Mouse (Mus musculus): Measurements from ENCODE around the gene Prmt7.
A peak's percentile ranks its signal among the peaks of the same experiment; 100 is the strongest.
"Not testable (repeated sequence)": the region's sequence is repeated elsewhere in the genome, so short reads cannot be mapped to it uniquely, and the experiment has no call there.

Prmt7 gene

DNA sequence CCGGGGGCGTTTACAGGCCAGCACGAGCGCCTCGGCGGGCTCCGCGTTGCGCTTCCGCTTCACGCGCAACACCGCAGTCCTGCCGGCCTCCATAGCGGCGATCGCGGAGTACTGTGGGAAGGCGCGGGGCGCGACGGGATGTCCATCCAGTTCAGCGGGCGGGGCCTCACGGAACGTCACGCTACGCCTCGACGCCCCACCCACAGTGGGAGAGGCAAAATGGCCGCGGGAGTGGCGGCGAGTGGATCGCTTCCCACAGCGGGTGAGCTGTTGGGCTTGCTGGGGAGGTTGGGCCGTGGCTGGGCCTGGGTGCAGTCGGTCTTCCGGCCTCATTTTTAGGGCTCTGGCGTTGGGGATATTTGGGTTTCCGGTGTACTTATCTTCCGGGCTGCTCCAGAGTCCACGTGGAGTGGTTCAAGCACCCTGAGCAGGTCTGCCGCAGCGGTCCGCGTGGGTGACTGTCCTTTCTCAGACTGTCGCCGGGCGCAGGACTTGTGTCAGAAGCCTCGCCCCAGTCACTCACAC is at the start of gene Prmt7, which contains the start of gene Slc7a6os:
Gene Prmt7 (plus strand): TSS at position 116 of the 525 bp plus-strand sequence.
Gene Slc7a6os (minus strand): TSS at position 115 of the 525 bp plus-strand sequence.
- DNase-seq = peak; percentile 96 to 97

DNA sequence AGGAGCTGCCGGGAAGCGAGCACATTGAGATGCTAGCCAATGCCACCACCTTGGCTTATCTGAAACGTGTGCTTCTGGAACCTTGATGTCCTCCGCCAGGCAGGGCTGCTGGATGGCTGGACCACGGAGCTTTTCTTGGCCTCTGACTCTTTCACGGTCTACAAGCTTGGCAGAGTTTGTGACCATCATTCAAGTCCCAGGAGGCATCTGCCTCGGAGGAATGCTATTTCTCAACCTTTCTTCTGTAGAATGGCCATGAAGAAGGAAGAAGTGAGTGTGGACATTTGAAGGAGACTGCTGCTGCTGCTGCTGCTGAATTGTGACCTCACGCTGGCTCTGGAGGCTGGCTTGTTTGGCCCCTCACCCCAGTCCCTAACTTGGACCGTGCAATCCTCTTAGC is 47.5 kb upstream of the Prmt7 start:
- no peak for DNase-seq

DNA sequence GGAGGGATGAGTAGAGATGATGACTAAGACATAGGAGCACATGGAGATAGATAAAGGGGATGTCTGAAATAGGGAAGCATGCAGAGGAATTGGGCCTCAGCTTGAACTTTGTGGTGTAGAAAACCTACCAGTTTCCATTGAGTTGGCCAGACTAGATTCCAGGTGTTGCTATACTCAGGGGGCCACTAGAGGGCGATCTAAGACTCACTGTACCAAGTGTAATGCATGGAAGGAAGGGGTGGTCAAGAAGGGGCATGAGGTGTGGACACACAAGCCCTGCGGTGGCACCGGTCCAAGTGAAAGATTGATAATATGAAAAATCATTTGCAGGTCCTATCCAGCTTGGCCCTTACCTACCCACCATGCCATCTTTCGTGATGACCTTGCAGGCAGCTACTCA is 45.3 kb upstream of the Prmt7 start:
- peak; percentile 35 to 80 for DNase-seq

DNA sequence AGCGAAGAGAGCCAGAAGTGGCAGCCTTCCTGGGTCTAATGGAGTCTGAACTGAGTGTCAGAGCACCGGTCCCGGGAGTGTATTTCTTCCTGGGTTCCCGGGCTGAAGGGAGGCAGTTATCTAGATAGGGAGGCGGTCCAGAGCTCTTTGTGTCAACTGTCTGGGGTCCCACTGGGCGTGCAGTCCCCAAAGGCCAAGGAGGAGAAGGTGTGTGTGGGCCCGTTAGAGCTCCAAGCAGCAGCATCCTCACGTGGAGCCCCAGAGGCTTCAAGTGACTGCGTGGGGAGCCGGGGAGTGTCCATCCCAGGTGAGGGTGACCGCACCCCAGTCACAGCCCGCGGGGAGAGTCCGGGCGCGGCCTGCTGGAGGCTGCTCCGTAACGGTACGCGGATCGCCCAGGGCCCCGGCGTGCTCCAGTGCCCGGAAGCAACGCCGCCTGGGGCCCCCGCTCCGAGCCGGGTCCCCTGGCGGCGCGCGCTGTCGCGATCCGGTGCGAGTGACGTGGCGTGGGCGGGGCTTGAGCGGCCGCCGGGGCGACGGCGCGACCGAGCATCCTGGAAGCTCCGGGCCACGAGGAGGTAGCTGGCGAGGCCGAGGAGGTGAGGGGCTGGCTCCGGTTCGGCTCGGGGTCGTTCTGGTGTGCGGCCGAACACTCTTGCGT is 42.2 kb upstream of the Prmt7 start, which contains the start of gene Slc7a6:
Gene Slc7a6 (plus strand): TSS at position 502 of the 661 bp plus-strand sequence.
- DNase-seq = peak; percentile 89

DNA sequence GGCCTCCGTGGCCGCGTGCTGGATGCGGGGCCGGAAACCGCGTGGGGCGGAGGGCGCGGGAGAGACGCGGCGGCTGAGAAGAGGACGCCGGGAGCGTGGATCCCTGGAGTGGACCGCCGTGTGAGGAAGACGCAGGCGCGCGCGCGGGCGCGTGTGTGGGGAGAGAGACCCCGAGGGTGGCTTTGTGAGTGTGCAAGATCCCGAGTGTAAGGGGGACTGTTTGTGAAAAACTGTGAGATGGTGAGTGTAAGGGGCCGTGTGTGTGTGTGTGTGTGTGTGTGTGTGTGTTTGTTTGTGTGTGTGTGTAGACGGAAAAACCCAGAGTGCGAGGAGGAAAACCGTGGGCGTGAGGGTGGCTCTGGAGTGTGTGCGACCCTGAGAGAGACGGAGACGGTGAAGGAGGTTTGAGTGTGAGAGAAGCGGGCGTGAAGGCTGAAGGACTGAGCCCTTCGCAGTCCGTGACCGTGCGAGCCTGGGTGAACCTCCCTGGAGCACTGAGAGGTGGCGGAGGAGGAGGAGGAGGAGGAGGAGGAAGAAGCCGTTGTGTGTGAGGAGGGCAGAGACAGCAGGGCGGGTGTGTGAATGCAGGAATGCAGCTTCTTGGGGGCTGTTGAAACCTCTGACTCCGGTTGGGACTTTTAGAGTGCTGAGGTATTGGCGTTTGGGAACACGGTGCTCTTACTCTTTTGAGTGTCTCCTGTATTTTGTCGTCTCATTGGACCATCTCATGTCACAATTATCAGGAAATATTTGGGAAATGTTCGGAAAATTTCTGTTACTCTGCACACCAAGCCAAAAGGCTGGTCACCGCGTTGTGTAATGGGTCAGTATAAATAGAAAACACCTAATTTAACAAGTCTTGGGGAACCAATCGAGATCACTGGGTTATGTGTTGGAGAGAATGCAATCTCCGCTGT is 41.5 kb upstream of the Prmt7 start:
- DNase-seq = peak; percentile 39 to 45

DNA sequence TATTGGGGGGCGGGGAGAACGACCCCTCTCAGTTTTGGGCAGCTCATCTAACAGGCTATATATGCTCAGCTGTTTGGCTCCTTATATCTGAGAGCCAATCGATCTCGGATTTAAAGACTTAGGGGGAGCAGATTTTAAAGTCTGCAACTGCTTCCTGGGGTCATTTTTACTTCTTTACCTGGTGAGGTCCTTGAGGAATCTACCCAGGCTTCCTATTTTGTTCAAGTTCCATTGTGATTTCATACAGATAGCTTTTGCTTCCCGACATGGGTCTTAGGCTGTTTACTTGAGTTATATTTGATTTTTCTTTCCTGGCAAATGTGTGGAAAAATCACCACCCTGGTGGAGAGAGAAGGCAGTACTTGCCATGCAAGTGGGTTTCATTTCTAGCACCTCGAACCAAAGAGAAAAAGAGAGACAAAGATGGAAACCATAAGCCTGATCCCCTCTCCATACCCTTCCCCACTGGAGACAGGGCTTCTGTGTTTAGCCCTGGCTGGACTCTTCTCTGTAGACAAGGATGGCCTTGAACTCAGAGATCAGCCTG is 40.7 kb upstream of the Prmt7 start:
- peak in 1 of 2 experiments; percentile 2 for DNase-seq

DNA sequence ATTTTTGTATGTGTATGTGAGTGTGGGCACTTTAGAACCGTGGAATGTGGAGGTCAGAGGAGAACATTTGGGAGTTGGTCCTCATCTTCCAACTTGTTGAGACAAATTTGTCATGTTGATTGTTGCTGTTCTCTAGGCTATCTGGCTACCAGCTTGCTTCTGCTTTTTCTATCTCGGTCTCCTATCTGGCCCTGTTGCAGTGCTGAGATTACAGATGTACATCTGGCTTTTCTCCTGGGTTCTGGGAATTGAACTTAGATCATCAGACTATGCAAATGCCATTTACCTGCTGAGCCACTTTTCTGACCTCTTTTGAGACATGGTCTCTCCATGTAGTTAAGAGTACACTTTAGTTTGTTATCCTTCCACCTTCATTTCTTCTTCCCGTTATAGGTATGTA is 37.2 kb upstream of the Prmt7 start:
- DNase-seq = no peak

DNA sequence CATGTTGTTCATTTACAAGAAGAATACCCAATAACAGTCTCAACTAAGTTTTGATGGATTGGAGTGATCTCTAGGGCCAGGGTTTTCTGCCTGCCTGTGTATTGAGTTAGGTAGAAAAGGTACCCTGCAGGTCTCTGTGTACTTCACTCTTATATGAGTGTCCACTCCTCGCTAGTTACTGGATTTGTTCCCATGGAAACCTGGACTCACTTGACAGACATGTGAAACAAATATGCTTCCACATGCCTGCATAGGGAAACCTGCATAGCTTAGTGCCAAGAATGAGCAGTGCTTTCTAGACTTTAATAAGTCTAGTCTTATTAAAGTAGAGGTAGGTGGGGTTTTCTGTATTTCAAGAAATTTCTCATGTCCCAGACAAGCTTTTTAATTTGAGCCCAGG is 33.8 kb upstream of the Prmt7 start:
- DNase-seq = peak in 1 of 2 experiments; percentile 3

DNA sequence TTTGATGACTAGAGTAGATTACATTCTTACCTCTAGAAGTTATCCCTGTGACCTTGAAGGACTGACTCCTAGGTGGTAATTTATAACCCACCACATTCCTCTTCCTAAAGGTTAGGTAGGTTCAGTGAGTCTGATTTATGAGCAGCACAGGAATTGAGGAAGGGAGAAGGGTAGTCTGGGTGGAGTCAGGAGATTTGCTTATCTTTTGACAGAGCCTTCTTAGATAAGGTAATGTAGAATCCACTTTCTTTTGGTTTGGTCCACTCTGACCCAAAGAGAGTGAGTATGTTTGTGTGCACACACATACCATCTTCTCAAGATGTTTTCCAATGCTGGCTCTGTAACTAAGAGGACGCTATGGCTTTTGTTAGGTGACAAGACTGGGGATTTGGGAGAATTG is 33.1 kb upstream of the Prmt7 start:
- no peak for DNase-seq

DNA sequence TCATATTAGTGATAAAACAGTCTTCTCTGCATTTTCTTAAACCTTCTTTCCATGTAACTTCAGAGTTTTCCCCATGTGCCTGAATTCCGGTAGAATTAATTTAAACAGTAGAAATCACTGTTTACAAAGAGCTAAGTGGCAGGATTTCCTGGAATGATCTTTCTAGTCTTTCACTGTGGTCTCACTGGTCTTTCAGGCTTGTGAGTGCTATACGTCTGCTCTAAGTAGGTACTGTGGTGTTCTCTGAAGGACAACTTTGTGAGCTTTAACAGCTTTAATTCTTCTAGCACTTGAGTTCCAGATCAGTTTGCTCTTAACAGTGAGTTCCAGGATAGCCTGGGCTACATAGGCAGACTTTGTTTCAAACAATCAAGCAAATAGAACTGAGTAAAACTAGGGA is 32.3 kb upstream of the Prmt7 start:
- DNase-seq = no peak

DNA sequence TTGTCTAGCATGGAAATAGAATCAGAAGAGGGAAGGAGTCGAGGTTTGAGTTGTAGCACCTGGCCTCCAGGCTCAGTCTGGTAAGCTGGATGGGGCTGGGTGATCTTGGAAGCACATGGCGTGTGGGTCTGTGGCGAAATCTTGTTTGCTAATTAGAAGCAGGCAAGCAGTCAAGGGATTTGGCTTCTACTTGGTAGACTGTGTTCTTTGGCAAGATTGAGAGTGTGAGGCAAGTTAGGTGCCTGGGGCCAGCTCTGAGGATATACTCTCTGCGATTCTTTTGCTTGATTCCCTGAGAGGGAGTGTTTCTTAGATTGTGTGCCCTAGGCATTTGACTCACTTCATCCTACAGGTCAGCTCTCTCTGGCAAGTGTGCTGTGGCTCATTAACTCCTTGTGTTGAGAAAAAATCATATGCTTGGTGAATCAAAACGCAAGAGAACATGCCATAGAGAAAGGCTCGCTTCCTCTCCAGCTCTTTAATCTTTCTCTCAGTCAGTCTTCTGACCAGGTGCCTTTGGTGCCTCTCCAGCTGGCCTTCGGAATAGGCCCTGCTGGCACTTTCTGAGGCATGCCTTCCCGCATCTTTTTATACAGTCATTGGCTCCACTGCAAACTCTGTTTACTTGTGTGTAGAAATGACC is 25.0 kb upstream of the Prmt7 start:
- peak in 1 of 2 experiments; percentile 29 for DNase-seq

DNA sequence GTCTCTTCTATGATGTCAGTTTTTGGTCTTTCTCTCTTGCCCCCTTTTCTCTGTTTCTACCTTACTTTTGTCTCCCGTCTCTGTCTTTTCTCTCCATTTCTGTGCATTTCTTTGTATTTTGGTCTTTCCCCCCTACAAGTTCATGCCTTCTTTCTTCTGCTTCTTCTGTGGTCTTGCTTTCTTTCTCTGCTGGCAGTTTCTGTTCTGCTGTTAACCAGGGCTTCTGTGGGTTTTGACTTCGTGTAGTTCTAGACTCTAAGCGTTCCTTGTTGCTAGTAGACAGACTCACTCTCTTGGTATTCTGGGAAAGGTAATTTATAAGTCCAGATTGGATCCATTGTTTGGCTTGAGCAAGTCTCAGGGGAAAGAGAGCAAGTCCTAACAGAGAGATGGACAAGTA is 24.3 kb upstream of the Prmt7 start:
- no peak for DNase-seq

DNA sequence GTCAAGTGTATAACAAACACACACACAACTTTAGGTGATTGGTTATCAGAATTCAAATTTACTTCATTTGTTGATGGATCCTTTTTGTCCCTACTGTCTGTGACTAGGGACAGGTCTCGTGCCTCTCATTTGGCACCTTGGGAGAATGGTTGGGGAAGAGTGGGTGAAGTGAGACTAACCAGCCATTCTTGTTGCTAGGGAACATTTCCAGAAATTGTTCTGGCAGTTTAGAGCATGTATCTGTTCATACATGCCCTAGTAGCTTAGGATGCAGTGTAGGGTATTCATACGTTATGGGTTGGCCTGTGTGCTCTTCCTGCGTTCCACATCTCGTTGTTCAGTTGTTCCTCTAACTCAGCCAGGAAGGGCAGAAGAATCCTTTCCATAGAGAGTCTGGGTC is 21.6 kb upstream of the Prmt7 start:
- DNase-seq = no peak

DNA sequence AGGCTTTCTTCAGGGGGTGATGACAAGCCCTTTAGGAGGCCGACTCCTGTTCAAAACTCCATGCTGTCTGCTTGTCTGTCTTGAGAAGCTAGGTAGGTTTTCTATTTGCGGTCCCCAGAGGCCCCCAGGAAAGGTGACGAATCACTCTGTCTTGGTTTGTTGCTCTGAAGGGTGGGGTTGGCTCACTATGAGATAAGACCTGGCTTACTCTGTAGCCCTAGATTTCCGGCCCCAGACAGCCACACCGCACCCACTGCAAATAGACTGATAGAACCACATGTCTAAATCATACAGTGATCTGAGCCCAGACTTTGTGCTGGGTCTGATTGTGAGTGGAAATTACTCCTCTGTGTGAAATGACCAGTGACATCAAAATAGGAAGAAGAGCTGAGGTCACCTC is 19.1 kb upstream of the Prmt7 start:
- no peak for DNase-seq

DNA sequence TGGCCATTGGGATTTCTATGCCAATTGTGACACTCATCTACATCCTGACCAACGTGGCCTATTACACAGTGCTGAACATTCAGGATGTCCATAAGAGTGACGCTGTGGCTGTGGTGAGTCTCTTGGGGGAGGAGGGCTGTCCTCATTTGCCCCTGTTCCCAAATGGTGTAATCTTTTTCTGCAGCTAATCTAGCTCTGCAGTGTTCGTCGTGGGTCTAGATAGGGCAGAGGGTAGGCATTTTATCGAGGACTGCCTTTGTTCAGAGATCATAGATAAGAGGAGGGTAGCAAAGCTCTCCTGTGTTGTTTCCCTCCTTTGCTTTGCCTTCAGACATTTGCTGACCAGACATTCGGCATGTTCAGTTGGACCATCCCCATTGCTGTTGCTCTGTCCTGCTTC is 17.6 kb upstream of the Prmt7 start:
- DNase-seq = no peak

DNA sequence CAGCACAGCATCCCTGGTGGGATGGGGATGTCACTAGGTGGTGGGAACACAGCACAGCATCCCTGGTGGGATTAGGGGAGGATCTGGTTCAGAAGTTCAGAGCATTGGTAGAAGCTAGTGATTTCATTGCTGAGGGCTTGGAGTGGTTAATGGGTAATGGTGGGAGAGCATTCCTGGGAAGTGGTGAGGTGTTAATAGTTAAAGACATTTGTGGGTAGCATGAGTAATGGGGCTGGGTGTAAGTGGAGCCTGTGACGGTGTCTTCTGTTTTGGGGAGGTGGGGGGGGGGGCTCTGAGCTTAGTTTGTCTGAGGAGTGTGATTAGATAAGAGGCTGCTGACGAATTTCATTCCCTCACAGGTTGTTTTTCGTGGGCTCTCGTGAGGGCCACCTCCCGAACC is 16.7 kb upstream of the Prmt7 start:
- no peak for DNase-seq

DNA sequence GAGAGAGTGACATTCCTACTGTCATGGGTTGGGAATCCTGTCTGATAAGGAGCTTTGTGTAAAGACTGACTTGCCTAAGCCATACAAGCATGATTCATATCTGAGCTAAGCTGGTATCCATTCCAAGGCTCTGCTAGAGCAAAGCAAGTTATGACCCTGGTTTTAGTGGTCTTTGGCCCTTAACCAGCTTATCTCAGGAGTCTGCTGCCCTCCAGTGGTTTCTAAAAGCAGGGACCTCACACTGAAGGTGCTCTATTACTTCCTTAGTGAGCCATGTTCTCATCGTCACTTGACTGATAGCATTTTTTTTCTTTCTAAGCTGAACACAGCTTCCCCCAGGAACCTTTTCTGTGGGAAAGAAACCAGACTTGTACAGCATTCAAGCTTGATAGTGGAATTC is 12.0 kb upstream of the Prmt7 start:
- DNase-seq = peak in 1 of 2 experiments; percentile 66

DNA sequence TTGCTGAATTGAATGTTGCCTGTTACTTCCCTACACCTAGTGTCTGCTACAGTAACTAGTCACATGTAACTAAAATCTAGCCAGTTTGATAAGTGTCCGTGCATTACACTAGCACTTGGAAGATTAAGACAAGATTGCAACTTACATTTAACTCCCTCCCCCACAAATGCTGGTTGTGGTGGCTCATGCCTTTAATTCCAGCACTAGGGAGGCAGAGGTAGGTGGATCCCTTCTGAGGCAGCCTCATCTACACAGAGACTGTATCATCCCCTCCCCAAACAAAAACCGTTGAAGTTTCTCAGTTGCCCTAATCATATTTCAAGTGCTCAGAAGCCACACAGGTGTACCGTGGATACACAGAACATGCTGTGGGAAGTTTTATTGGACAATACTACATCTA is 11.1 kb upstream of the Prmt7 start:
- DNase-seq = not testable (repeated sequence)

DNA sequence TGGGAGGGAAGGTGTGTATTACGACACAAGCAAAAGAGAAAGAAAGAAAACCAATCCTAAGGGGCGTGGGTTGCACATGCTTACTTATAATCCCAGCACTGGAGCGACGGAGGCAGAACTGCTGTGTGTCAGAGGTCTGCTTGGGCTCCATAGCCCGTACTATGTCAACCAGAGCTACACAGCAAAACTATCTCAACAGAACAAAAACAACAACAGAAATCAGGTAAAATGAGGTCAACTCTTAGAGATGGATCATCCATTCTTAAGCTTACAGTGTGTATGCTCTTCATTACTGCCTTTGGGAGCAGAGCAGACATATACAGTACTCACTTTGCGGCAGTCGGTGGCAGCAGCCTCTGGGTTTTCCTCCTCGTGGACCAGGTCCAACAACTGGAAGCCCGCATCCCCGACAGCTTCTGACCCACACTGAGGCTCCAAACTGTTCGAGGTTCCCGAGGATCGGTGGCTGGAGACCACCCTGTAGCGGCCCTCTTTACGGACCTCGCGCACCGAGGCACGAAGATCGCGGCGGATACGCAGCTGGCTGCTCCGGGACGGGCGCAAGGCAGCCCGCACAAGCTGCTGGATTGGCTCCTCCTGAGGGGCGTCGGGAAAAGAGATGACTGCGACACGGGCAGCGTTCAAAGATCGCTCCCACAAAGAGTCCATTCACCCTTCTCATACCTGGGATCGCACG is 553 bp upstream of the Prmt7 start:
- peak in 1 of 2 experiments; percentile 8 for DNase-seq

DNA sequence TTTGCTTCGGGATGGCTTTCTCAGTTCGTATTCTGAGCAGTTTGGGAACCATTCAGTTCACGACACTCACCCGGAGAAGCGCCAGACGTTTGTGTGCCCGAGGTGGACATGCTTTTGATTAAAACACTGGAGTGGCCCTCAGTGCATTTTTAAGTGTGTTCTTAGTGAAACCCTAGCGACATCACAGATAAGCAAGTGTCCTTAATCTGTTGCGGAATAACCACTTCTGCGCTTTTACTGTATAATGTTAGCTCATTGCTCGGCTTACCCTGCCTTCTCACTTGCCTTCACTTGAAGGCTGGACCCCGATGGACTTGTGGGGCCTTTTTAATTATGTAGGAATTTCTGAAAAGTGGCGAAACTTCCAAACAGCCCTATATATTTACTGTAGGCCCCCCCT is 685 bp downstream of the Prmt7 start:
- no peak for DNase-seq

DNA sequence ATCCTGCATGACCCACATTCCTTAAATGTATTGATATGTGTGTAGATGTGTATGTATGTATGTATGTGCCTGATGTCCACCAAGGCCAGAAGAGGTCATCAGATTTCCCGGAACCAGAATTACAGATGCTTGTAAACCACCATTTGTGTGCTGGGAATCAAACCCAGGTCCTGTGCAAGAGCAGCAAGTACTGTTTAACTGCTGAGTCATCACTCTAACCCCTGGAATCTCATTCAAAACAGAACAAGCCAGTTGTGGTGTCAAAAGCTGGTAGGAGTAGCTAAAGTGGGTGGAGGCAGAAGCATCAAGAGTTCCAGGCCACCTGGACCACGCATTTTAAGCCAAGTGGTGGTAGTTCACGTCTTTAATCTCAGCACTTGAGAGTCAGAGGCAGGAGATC is 3.2 kb downstream of the Prmt7 start:
- no peak for DNase-seq

DNA sequence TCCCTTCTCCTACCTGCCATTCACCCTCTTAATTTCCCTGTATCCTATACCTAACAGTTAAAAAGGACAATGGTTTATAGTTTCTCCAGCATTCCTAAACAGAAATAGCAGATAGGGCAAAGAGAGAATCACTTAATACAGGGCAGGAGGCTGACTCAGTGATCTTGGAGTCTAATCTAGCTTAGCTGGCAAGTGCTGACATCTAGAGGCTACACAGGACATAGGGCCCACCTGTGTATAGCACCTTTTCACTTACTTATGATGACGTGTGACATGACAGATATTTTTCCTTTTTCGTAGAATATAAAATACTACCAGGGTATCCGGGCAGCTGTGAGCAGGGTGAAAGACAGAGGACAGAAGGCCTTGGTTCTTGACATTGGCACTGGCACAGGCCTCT is 8.9 kb downstream of the Prmt7 start:
- DNase-seq = no peak
